Mouse (Mus musculus): Measurements from ENCODE around the gene Gprc5b. TPM values are rescaled to one million over a fixed set of nuclear protein-coding genes. Genes with fewer than 3 reads are reported as not detected.

The Gprc5b gene
- polyA plus RNA-seq, 1 experiment from 2014 or later = 20.1 TPM

GRCm38 (mm10) chr7:118981831-118982230, 13.2 kb downstream of the Gprc5b start:
- Histone ChIP-seq H3K9ac (ENCODE audit: low read length) (no peak overlapping the region), H3K27ac (ENCODE audit: low read depth, low read length) (no peak overlapping the region), H3K27me3 (ENCODE audit: control insufficient read depth, insufficient read depth, low read length) (no peaks in the 10 kb centered on the region), H3K4me2 (no peak overlapping the region), H3K4me1 (ENCODE audit: control insufficient read depth, insufficient read depth, low read length) (peaks cover 7% of the 10 kb centered on the region), H3K4me3 (ENCODE audit: low read depth, low read length) (no peak overlapping the region), H3K9me3 (ENCODE audit: control insufficient read depth, low read length) (no peaks in the 10 kb centered on the region), H3K36me3 (ENCODE audit: control insufficient read depth, insufficient read depth, low read length) (peaks cover 10% of the 10 kb centered on the region)
- 92% methylated on average over 5 of the region's 5 CpGs for WGBS
- DNase-seq (ENCODE audit: low spot score, missing footprints) (no peak), ATAC-seq (ENCODE audit: low FRiP score) (no peak)

- no peak for ATAC-seq (ENCODE audit: low FRiP score)
- Histone ChIP-seq H3K4me3 (ENCODE audit: low read depth, low read length) (no peak overlapping the region), H3K9me3 (ENCODE audit: control insufficient read depth, low read length) (no peaks in the 10 kb centered on the region), H3K4me2 (no peak overlapping the region), H3K27me3 (ENCODE audit: control insufficient read depth, insufficient read depth, low read length) (no peaks in the 10 kb centered on the region), H3K9ac (ENCODE audit: low read length) (no peak overlapping the region), H3K27ac (ENCODE audit: low read depth, low read length) (no peak overlapping the region), H3K4me1 (ENCODE audit: control insufficient read depth, insufficient read depth, low read length) (peaks cover 11% of the 10 kb centered on the region), H3K36me3 (ENCODE audit: control insufficient read depth, insufficient read depth, low read length) (peaks cover 10% of the 10 kb centered on the region)
- WGBS = 80% methylated on average over 4 of the region's 4 CpGs
- DNase-seq (ENCODE audit: low spot score, missing footprints) = no peak
Measured at GRCm38 (mm10) chr7:118981346-118981745, 13.7 kb downstream of the Gprc5b start.

GRCm38 (mm10) chr7:118979708-118980107, 15.3 kb downstream of the Gprc5b start:
- no peak overlapping the region for H3K27ac ChIP-seq (ENCODE audit: low read depth, low read length)
- H3K4me2 ChIP-seq = no peak overlapping the region
- peaks cover 16% of the 10 kb centered on the region for H3K36me3 ChIP-seq (ENCODE audit: control insufficient read depth, insufficient read depth, low read length)
- no peak overlapping the region for H3K9ac ChIP-seq (ENCODE audit: low read length)
- no peak overlapping the region for H3K4me3 ChIP-seq (ENCODE audit: low read depth, low read length)
- DNase-seq (ENCODE audit: low spot score, missing footprints) = no peak
- ATAC-seq (ENCODE audit: low FRiP score) = no peak
- peaks cover 18% of the 10 kb centered on the region for H3K4me1 ChIP-seq (ENCODE audit: control insufficient read depth, insufficient read depth, low read length)
- H3K9me3 ChIP-seq (ENCODE audit: control insufficient read depth, low read length) = no peaks in the 10 kb centered on the region
- WGBS = 89% methylated on average over 9 of the region's 9 CpGs
- H3K27me3 ChIP-seq (ENCODE audit: control insufficient read depth, insufficient read depth, low read length) = no peaks in the 10 kb centered on the region

- no peak overlapping the region for H3K9ac ChIP-seq (ENCODE audit: low read length)
- H3K36me3 ChIP-seq (ENCODE audit: control insufficient read depth, insufficient read depth, low read length) = peaks cover 17% of the 10 kb centered on the region
- 91% methylated on average over 7 of the region's 7 CpGs for WGBS
- no peaks in the 10 kb centered on the region for H3K27me3 ChIP-seq (ENCODE audit: control insufficient read depth, insufficient read depth, low read length)
- H3K4me2 ChIP-seq = no peak overlapping the region
- no peak for ATAC-seq (ENCODE audit: low FRiP score)
- no peak overlapping the region for H3K27ac ChIP-seq (ENCODE audit: low read depth, low read length)
- H3K4me3 ChIP-seq (ENCODE audit: low read depth, low read length) = no peak overlapping the region
- H3K9me3 ChIP-seq (ENCODE audit: control insufficient read depth, low read length) = no peaks in the 10 kb centered on the region
- no peak for DNase-seq (ENCODE audit: low spot score, missing footprints)
- peaks cover 18% of the 10 kb centered on the region for H3K4me1 ChIP-seq (ENCODE audit: control insufficient read depth, insufficient read depth, low read length)
Measured at GRCm38 (mm10) chr7:118979121-118979520, 15.9 kb downstream of the Gprc5b start.

GRCm38 (mm10) chr7:118977167-118977543, 17.9 kb downstream of the Gprc5b start:
- Histone ChIP-seq H3K36me3 (ENCODE audit: control insufficient read depth, insufficient read depth, low read length) (peaks cover 15% of the 10 kb centered on the region), H3K4me1 (ENCODE audit: control insufficient read depth, insufficient read depth, low read length) (peaks cover 29% of the 10 kb centered on the region), H3K9ac (ENCODE audit: low read length) (no peak overlapping the region; the same call in 1 of the 2 replicates)

GRCm38 (mm10) chr7:118976414-118977166, 18.4 kb downstream of the Gprc5b start:
- Histone ChIP-seq H3K9me3 (ENCODE audit: control insufficient read depth, low read length) (no peaks in the 10 kb centered on the region), H3K4me1 (ENCODE audit: control insufficient read depth, insufficient read depth, low read length) (peaks cover 29% of the 10 kb centered on the region), H3K9ac (ENCODE audit: low read length) (no peak overlapping the region), H3K27me3 (ENCODE audit: control insufficient read depth, insufficient read depth, low read length) (no peaks in the 10 kb centered on the region), H3K4me2 (no peak overlapping the region; the same call in 1 of the 2 replicates), H3K4me3 (ENCODE audit: low read depth, low read length) (no peak overlapping the region), H3K36me3 (ENCODE audit: control insufficient read depth, insufficient read depth, low read length) (peaks cover 11% of the 10 kb centered on the region), H3K27ac (ENCODE audit: low read depth, low read length) (peak overlapping the region; percentile 3; the same call in 1 of the 2 replicates)
- 21% methylated on average over 14 of the region's 14 CpGs for WGBS
- DNase-seq (ENCODE audit: low spot score, missing footprints) (peak; percentile 91), ATAC-seq (ENCODE audit: low FRiP score) (peak; percentile 81)

More at GRCm38 (mm10) chr7:118977167-118977543, 17.9 kb downstream of the Gprc5b start:
- H3K4me2 ChIP-seq = no peak overlapping the region
- ATAC-seq (ENCODE audit: low FRiP score) (no peak; the same call in 1 of the 2 replicates), DNase-seq (ENCODE audit: low spot score, missing footprints) (no peak)
- H3K9me3 ChIP-seq (ENCODE audit: control insufficient read depth, low read length) = no peaks in the 10 kb centered on the region
- 69% methylated on average over 10 of the region's 10 CpGs for WGBS
- peak overlapping the region; percentile 3; the same call in 1 of the 2 replicates for H3K27ac ChIP-seq (ENCODE audit: low read depth, low read length)
- H3K27me3 ChIP-seq (ENCODE audit: control insufficient read depth, insufficient read depth, low read length) = no peaks in the 10 kb centered on the region
- H3K4me3 ChIP-seq (ENCODE audit: low read depth, low read length) = no peak overlapping the region

GRCm38 (mm10) chr7:118975837-118976236, 19.2 kb downstream of the Gprc5b start:
- H3K9me3 ChIP-seq (ENCODE audit: control insufficient read depth, low read length) = no peaks in the 10 kb centered on the region
- H3K36me3 ChIP-seq (ENCODE audit: control insufficient read depth, insufficient read depth, low read length) = peaks cover 14% of the 10 kb centered on the region
- ATAC-seq (ENCODE audit: low FRiP score) (no peak), DNase-seq (ENCODE audit: low spot score, missing footprints) (no peak)
- no peak overlapping the region for H3K4me3 ChIP-seq (ENCODE audit: low read depth, low read length)
- H3K9ac ChIP-seq (ENCODE audit: low read length) = no peak overlapping the region
- H3K4me1 ChIP-seq (ENCODE audit: control insufficient read depth, insufficient read depth, low read length) = peaks cover 29% of the 10 kb centered on the region
- WGBS = 82% methylated on average over 3 of the region's 3 CpGs
- no peak overlapping the region for H3K27ac ChIP-seq (ENCODE audit: low read depth, low read length)
- H3K27me3 ChIP-seq (ENCODE audit: control insufficient read depth, insufficient read depth, low read length) = no peaks in the 10 kb centered on the region
- H3K4me2 ChIP-seq = no peak overlapping the region

GRCm38 (mm10) chr7:118973377-118973776, 21.6 kb downstream of the Gprc5b start:
- WGBS = 81% methylated on average over 4 of the region's 4 CpGs
- Histone ChIP-seq H3K36me3 (ENCODE audit: control insufficient read depth, insufficient read depth, low read length) (peaks cover 14% of the 10 kb centered on the region), H3K4me1 (ENCODE audit: control insufficient read depth, insufficient read depth, low read length) (peaks cover 29% of the 10 kb centered on the region), H3K9me3 (ENCODE audit: control insufficient read depth, low read length) (no peaks in the 10 kb centered on the region), H3K4me2 (no peak overlapping the region), H3K4me3 (ENCODE audit: low read depth, low read length) (no peak overlapping the region), H3K9ac (ENCODE audit: low read length) (no peak overlapping the region), H3K27ac (ENCODE audit: low read depth, low read length) (no peak overlapping the region), H3K27me3 (ENCODE audit: control insufficient read depth, insufficient read depth, low read length) (no peaks in the 10 kb centered on the region)
- DNase-seq (ENCODE audit: low spot score, missing footprints) = no peak
- ATAC-seq (ENCODE audit: low FRiP score) = no peak

- DNase-seq (ENCODE audit: low spot score, missing footprints) = no peak
- Histone ChIP-seq H3K4me3 (ENCODE audit: low read depth, low read length) (no peak overlapping the region), H3K27ac (ENCODE audit: low read depth, low read length) (no peak overlapping the region), H3K27me3 (ENCODE audit: control insufficient read depth, insufficient read depth, low read length) (no peaks in the 10 kb centered on the region), H3K4me1 (ENCODE audit: control insufficient read depth, insufficient read depth, low read length) (peaks cover 27% of the 10 kb centered on the region), H3K9ac (ENCODE audit: low read length) (no peak overlapping the region), H3K36me3 (ENCODE audit: control insufficient read depth, insufficient read depth, low read length) (peaks cover 14% of the 10 kb centered on the region), H3K9me3 (ENCODE audit: control insufficient read depth, low read length) (no peaks in the 10 kb centered on the region), H3K4me2 (no peak overlapping the region)
- 62% methylated on average over 5 of the region's 5 CpGs for WGBS
- ATAC-seq (ENCODE audit: low FRiP score) = peak; percentile 49
Measured at GRCm38 (mm10) chr7:118972306-118972705, 22.7 kb downstream of the Gprc5b start.

All from midbrain, embryonic 11.5 days (tissue).